Mouse (Mus musculus) CH12.LX (cell line): ENCODE data around the gene Glt1d1. TPM values are rescaled to one million over a fixed set of nuclear protein-coding genes. Genes with fewer than 3 reads are reported as not detected.

Experiments used
- DNase-seq: peaks from one replicate; pipeline ENCODE4 v3.0.0-alpha.2; 2013; ENCODE audit errors: extremely low read depth
- H3K27ac ChIP-seq: 2 replicates; pipeline ENCODE4 v1.5.1; 2012; ENCODE audit warnings: low read depth, mild to moderate bottlenecking, control low read depth, moderate library complexity; ENCODE audit not compliant: insufficient read depth
- H3K27me3 ChIP-seq: replicated peaks from 2 replicates; pipeline ENCODE3; 2012; ENCODE audit warnings: inconsistent platforms
- H3K36me3 ChIP-seq, 2 experiments: replicated peaks in 1 of 2; 2 replicates each; pipeline versions ENCODE3 to v1.6.1; 2012; ENCODE audit warnings: inconsistent platforms in 1 of 2, low read length in 1 of 2, mild to moderate bottlenecking in 1 of 2, mixed read lengths in 1 of 2, moderate library complexity in 1 of 2; ENCODE audit not compliant: control insufficient read depth in 1 of 2, insufficient read depth in 1 of 2
- H3K4me1 ChIP-seq, 2 experiments: 2 replicates each; pipeline ENCODE4 v1.6.1; 2012; ENCODE audit warnings: inconsistent platforms in 1 of 2, moderate library complexity in 1 of 2; ENCODE audit not compliant: insufficient read depth in 2 of 2, control insufficient read depth in 1 of 2
- H3K4me2 ChIP-seq: 2 replicates; pipeline ENCODE4 v1.6.1; 2012; ENCODE audit warnings: low read depth, mild to moderate bottlenecking, control low read depth; ENCODE audit not compliant: poor library complexity, insufficient read depth, severe bottlenecking
- H3K4me3 ChIP-seq, 3 experiments: fragments of 150-350 bp in 1 of 3; sonication (generic) in 1 of 3; replicated peaks in 1 of 3; 2 replicates each; pipeline versions ENCODE3 to v1.5.1; 2011 to 2012; ENCODE audit warnings: low read depth in 2 of 3, low read length in 2 of 3, mild to moderate bottlenecking in 2 of 3, moderate library complexity in 2 of 3, control low read depth in 1 of 3, improper control_type of control experiment in 1 of 3, inconsistent platforms in 1 of 3, mixed read lengths in 1 of 3; ENCODE audit not compliant: poor library complexity in 1 of 3
- H3K79me2 ChIP-seq: replicated peaks from 2 replicates; pipeline ENCODE4 v1.6.1; 2012; ENCODE audit warnings: mild to moderate bottlenecking, moderate library complexity; ENCODE audit not compliant: control insufficient read depth, poor library complexity, insufficient read depth, severe bottlenecking; ENCODE audit errors: extremely low read depth
- H3K9ac ChIP-seq: 2 replicates; pipeline ENCODE4 v1.6.1; 2012; ENCODE audit warnings: low read depth, mild to moderate bottlenecking, control low read depth, moderate library complexity; ENCODE audit not compliant: insufficient read depth
- H3K9me3 ChIP-seq: replicated peaks from 2 replicates; pipeline ENCODE3; 2012; ENCODE audit warnings: low read length, inconsistent platforms, mixed read lengths
- E2F4 ChIP-seq: IDR thresholded peaks from 2 replicates; pipeline ENCODE4 v1.6.1; 2011; ENCODE audit warnings: low read depth, low read length, improper control_type of control experiment; ENCODE audit not compliant: insufficient replicate concordance
- ETS1 ChIP-seq: conservative IDR thresholded peaks from 2 replicates; pipeline ENCODE4 v1.6.1; 2012; ENCODE audit warnings: low read depth, mild to moderate bottlenecking, inconsistent platforms, low read length, improper control_type of control experiment, moderate library complexity
- GABPA ChIP-seq: IDR thresholded peaks from 2 replicates; pipeline ENCODE4 v1.6.1; 2012; ENCODE audit warnings: low read depth, low read length, improper control_type of control experiment, inconsistent platforms; ENCODE audit not compliant: insufficient replicate concordance
- IRF4 ChIP-seq: IDR thresholded peaks from 2 replicates; pipeline ENCODE4 v1.6.1; 2014; ENCODE audit warnings: low read depth, mild to moderate bottlenecking, inconsistent platforms, low read length, improper control_type of control experiment
- MAFK ChIP-seq: IDR thresholded peaks from 2 replicates; pipeline ENCODE4 v1.6.1; 2011; ENCODE audit warnings: low read length, improper control_type of control experiment; ENCODE audit not compliant: insufficient replicate concordance
- MXI1 ChIP-seq: IDR thresholded peaks from 2 replicates; pipeline ENCODE4 v1.6.1; 2011; ENCODE audit warnings: mild to moderate bottlenecking, low read depth, low read length, improper control_type of control experiment
- PAX5 ChIP-seq: IDR thresholded peaks from 2 replicates; pipeline ENCODE4 v1.6.1; 2012; ENCODE audit warnings: low read length, inconsistent platforms, mixed read lengths
- POLR2A ChIP-seq: IDR thresholded peaks from 2 replicates; pipeline ENCODE4 v1.6.1; 2011; ENCODE audit warnings: low read depth, mild to moderate bottlenecking, improper control_type of control experiment, low read length
- SIN3A ChIP-seq: IDR thresholded peaks from 2 replicates; pipeline ENCODE4 v1.6.1; 2012; ENCODE audit warnings: low read length, improper control_type of control experiment, inconsistent platforms
- TBP ChIP-seq: conservative IDR thresholded peaks from 2 replicates; pipeline ENCODE4 v1.6.1; 2011; ENCODE audit warnings: low read depth, low read length, improper control_type of control experiment
- UBTF ChIP-seq: IDR thresholded peaks from 2 replicates; pipeline ENCODE4 v1.6.1; 2012; ENCODE audit warnings: low read depth, mild to moderate bottlenecking, inconsistent platforms, low read length, improper control_type of control experiment, moderate library complexity
- USF1 ChIP-seq: IDR thresholded peaks from 2 replicates; pipeline ENCODE4 v1.6.1; 2014; ENCODE audit warnings: low read depth, mild to moderate bottlenecking, inconsistent platforms, low read length, improper control_type of control experiment
- USF2 ChIP-seq: conservative IDR thresholded peaks from 2 replicates; pipeline ENCODE4 v1.6.1; 2011; ENCODE audit warnings: low read depth, low read length, improper control_type of control experiment
- ZKSCAN1 ChIP-seq: IDR thresholded peaks from 2 replicates; pipeline ENCODE4 v1.6.1; 2012; ENCODE audit warnings: low read depth, inconsistent platforms, low read length, improper control_type of control experiment, borderline replicate concordance
- ZMIZ1 ChIP-seq: IDR thresholded peaks from 2 replicates; pipeline ENCODE4 v1.6.1; 2012; ENCODE audit warnings: low read depth, mild to moderate bottlenecking, inconsistent platforms, low read length, improper control_type of control experiment
- ZNF384 ChIP-seq: IDR thresholded peaks from 2 replicates; pipeline ENCODE4 v1.6.1; 2012; ENCODE audit warnings: low read depth, low read length, improper control_type of control experiment, inconsistent platforms
- dilution Hi-C: fragments of 300-500 bp; cut with MboI; formaldehyde crosslinking; loops from 2 replicates; pipeline ENCODE4 v1.14.3; 2020; ENCODE audit warnings: low sequenced_read_pairs; ENCODE audit not compliant: extremely low pct_unique_long_range_greater_than_20kb, extremely low pct_ligation_motif_present
- in situ Hi-C: fragments of 300-500 bp; cut with MboI; formaldehyde crosslinking; loops from 3 replicates; pipeline ENCODE4 v1.14.3; 2019; ENCODE audit warnings: low sequenced_read_pairs, low pct_ligation_motif_present, low pct_unique_long_range_greater_than_20kb, mixed read lengths
- polyA plus RNA-seq: library from polyadenylated mRNA; unstranded; fragments of >175 nt; gene quantifications from 2 replicates; pipeline ENCODE4 v1.2.1, GENCODE M21; 2012; ENCODE audit warnings: low read depth; ENCODE audit not compliant: insufficient read length
- total RNA-seq, 2 experiments: library from RNA; depleted of rRNA; stranded (reverse); fragments of 300-350 nt in 1 of 2; fragments of >200 nt in 1 of 2; gene quantifications; 2 replicates each; pipeline ENCODE4 v1.2.3; 2012 to 2014

Glt1d1 gene
- total and polyA plus RNA-seq, 3 experiments: 0.21 to 0.25 TPM; not detected in 1

GRCm38 (mm10) chr5:127691581-127691980 lies 59.5 kb downstream of the Glt1d1 start:
- Histone ChIP-seq H3K79me2 (no peaks in the 10 kb centered on the region), H3K36me3 (no peaks in the 10 kb centered on the region), H3K27ac (no peak overlapping the region), H3K4me1 (no peaks in the 10 kb centered on the region), H3K9ac (no peak overlapping the region), H3K4me3 (no peak overlapping the region), H3K4me2 (no peak overlapping the region), H3K27me3 (no peaks in the 10 kb centered on the region), H3K9me3 (peaks cover 86% of the 10 kb centered on the region)
- no peak for DNase-seq
- no peak for TF ChIP-seq TBP
- TF ChIP-seq PAX5: no peak
- TF ChIP-seq USF2: no peak
- TF ChIP-seq GABPA: no peak
- dilution Hi-C loops (no loop called here), in situ Hi-C loops (no loop called here)

GRCm38 (mm10) chr5:127695898-127696297 lies 63.8 kb downstream of the Glt1d1 start:
- H3K27me3 ChIP-seq: no peaks in the 10 kb centered on the region
- no peak overlapping the region for H3K4me2 ChIP-seq
- no peak overlapping the region for H3K9ac ChIP-seq
- H3K4me1 ChIP-seq: no peaks in the 10 kb centered on the region
- no peaks in the 10 kb centered on the region for H3K79me2 ChIP-seq
- H3K9me3 ChIP-seq: peaks cover 82% of the 10 kb centered on the region
- no peak overlapping the region for H3K4me3 ChIP-seq
- dilution Hi-C loops: no loop called here
- DNase-seq: no peak
- H3K36me3 ChIP-seq: no peaks in the 10 kb centered on the region
- TF ChIP-seq UBTF (no peak), MXI1 (no peak), ETS1 (no peak), ZKSCAN1 (no peak), SIN3A (no peak), POLR2A (no peak), USF1 (no peak)
- no peak overlapping the region for H3K27ac ChIP-seq
- in situ Hi-C loops: no loop called here

DNA sequence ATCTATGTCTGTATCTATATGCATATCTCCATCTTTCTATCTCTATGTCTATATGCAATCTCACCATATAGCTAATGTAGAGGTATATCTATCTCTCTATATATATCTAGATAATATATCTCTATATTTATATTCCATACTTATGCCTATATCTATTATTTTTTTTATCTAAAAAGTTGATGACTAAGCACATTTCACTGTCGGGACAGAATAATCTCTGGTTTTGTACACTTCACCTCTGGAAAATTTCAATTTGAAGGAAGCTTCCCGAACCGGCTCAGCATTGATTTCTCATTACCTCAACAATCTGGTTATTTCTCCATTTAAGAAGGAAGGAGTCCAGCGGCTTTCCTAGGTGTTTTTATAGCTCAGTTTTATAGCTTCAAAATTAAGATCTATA lies 64.5 kb downstream of the Glt1d1 start:
- Histone ChIP-seq H3K4me2 (no peak overlapping the region), H3K9me3 (peaks cover 82% of the 10 kb centered on the region), H3K4me3 (no peak overlapping the region), H3K27ac (no peak overlapping the region), H3K36me3 (no peaks in the 10 kb centered on the region), H3K4me1 (no peaks in the 10 kb centered on the region), H3K27me3 (no peaks in the 10 kb centered on the region), H3K79me2 (no peaks in the 10 kb centered on the region), H3K9ac (no peak overlapping the region)
- in situ Hi-C loops (no loop called here), dilution Hi-C loops (no loop called here)
- TF ChIP-seq ZNF384 (no peak), ZMIZ1 (no peak), MAFK (peak; percentile 73), E2F4 (no peak), IRF4 (no peak)
- no peak for DNase-seq
